Mouse (Mus musculus) mature B cell (primary cell): Measurements from ENCODE around the gene Cdk6.
"Not testable (repeated sequence)": the region's sequence is repeated elsewhere in the genome, so short reads cannot be mapped to it uniquely, and the experiment has no call there.

Source experiments
- in situ Hi-C: fragments of 300-500 bp; cut with MboI; formaldehyde crosslinking; loops from 2 replicates; pipeline ENCODE4 v1.14.3; 2019

Cdk6 gene

GRCm38 (mm10) chr5:3509503-3509902 lies 168.2 kb downstream of the Cdk6 start:
- in situ Hi-C loops, result no loop called here

- in situ Hi-C loops, result no loop called here
Measured at GRCm38 (mm10) chr5:3511097-3511795, 170.0 kb downstream of the Cdk6 start.

GRCm38 (mm10) chr5:3512584-3512983 lies 171.3 kb downstream of the Cdk6 start:
- in situ Hi-C loops, result no loop called here

GRCm38 (mm10) chr5:3514901-3515311 lies 173.6 kb downstream of the Cdk6 start:
- in situ Hi-C loops, result no loop called here

DNA sequence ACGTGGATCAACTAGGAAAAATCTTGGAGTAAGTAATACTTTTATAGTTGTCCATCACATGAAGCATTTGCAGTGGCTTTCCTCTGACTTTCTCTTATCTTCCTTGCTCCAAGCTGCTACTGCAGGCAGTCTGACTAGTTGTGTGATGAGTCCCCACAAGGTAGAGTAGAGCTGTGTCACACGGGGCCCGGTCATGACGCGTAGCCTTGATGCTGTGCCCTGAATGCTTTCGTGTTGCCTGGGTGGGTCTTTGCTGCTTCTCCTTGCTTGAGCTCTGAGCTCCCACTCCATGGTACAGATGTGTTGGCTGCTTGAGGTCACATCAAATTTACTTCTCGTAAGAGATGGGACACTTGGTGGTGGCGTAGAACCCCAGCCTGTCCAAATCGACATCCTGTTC lies 174.2 kb downstream of the Cdk6 start:
- in situ Hi-C loops, result no loop called here

DNA sequence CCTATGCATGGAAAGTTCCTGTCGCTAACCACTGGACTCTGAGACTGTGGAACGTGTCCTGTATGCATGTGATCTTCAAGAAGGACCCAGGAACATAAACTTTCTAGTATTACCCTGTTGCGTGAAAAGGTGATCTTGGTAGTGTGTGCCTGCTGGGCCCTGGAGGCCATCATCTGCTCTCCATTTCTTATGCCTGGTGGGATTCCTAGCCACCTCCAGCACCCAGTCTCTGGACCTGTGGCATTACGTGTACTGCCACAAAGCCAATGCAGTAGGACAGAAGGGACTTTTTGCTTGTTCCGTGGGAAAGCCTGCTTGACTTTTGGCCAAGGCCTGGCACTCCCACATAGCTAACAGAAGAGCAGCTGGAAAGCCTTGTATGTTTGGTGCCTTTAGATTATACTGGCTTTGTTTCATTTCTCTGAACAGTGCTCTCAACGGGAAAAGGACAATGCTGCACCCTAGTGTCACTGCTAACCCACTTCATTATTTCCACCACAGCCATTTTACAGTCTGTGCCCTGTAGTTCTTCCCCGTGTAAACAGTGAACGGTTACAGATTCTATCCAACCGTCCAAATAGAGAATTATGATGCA lies 175.3 kb downstream of the Cdk6 start:
- in situ Hi-C loops, result no loop called here

- in situ Hi-C loops, result no loop called here
Measured at GRCm38 (mm10) chr5:3520493-3521359, 179.4 kb downstream of the Cdk6 start.

DNA sequence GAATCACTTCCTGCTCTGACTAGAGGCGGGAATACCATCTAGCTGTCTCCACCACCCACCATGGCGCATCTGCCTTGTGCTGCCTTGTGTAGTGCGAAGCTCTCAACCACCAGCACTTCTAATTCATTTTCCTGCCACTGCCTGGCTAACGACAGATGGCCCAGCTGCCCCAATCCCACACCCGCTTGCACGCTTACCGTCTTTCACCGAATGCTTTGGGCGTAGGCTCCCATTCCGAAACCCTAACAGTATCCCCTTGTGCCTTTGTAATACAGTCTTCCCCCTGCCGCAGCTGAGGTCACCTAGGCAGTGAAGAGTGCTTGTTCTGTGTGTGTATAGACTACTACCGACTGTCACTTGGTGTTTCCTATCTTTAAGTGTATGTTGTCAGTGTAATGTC lies 180.5 kb downstream of the Cdk6 start:
- in situ Hi-C loops, result no loop called here

GRCm38 (mm10) chr5:3522826-3523225 lies 181.5 kb downstream of the Cdk6 start:
- in situ Hi-C loops, result no loop called here

GRCm38 (mm10) chr5:3527041-3527691 lies 185.9 kb downstream of the Cdk6 start:
- in situ Hi-C loops, result no loop called here

GRCm38 (mm10) chr5:3529585-3530189 lies 188.4 kb downstream of the Cdk6 start:
- in situ Hi-C loops, result no loop called here

- in situ Hi-C loops, result not testable (repeated sequence)
Measured at GRCm38 (mm10) chr5:3532048-3532447, 190.8 kb downstream of the Cdk6 start.

GRCm38 (mm10) chr5:3536592-3537212 lies 195.4 kb downstream of the Cdk6 start:
- in situ Hi-C loops, result no loop called here

DNA sequence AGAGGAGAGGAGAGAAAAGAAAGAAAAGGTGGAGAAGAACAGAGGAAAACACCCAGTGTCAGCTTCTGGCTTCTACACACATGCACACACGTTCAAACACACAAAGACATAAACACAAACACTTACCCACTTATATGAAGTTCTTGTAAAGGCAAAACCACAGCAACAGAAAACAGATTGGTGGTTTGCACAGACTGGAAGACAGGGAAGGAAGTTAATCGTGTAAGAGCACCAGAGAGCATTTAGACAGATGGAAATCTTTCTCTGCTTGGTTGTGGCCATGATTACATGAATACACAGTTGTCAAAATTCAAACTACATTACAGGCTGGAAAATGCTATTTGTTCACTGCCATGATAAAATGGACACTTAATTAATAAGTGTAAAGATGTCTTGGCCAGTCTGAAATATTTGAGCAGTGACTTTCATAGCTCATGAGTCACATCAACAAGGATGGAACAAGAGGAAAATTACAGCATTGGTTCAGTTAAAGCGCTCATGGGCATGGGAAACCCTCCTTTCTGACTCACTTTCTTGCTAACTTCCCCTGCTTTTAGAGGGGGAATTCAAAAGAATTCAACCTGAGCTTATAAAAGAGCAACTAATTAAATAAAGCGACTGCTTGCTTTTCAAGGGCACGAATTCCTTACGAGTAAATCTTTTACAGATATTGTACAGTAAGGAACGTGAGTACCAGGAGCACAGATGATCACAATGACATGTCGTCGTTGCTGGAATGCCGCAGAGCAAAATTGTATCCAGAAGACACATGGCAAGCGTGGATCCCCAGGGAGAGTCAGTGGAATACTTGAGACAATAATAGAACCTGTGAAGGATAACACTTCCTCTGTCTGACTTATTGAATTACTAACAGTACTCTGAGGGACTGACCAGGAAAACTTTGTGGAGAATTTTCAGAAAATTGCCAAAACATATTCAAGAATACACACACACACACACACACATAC lies 197.5 kb downstream of the Cdk6 start:
- in situ Hi-C loops, result no loop called here

DNA sequence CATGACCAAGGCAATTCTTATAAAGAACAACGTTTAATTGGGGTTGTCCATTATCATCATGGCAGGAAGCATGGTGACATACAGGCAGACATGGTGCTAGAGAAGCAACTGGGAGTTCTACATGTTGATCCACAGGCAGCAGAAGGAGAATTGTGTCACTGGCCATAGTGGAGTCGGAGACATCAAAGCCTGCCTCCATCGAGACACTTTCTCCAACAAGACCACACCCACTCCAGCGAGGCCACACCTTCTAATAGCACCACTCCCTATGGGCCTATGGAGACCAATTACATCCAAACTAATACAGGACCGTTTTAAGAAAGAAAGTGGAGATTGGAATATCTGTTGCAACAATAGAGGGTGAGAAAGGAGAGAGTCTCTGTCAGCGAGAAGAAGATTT lies 200.6 kb downstream of the Cdk6 start:
- in situ Hi-C loops, result no loop called here

DNA sequence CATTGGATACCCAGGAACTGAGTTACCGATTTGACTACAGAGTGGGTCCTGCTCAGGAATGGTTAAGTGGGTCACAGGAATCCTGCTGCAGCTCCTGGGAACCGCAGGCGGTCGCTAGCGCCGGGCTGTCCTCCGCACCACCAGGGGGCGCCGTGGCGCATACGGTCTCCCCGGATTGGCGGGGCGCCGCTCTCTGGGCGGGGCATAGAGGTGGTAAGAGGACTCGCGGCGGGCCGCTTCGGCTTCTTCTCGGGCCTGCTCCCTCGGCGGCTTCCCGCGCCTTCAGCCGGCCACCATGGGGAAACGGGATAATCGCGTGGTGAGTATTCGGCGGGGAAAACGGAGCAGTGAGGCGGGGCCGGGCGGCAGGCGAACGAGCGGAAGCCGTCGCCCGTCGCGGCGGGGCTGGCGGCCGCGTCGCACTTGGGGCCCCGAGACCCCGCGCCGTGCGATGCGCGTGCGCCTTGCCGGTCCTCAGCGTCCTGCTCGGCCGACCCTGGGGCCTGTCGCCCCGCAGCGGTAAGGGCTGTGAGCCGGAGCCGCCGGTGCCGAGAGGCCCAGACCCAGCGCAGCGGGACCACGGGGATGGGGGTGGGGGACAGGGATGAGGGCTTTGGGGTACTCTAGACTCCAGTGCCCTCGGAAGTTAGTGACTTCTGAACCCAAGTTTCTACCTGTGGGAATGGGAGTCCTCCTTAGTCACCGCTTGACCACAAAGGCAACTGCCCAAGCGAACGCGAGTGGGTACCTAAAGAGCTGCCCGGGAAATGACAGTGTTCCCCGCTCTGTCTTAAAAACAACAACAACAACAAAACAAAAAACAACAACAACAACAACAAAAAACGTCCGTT lies 202.6 kb downstream of the Cdk6 start, which contains the start of gene Fam133b:
TSS of gene Fam133b (plus strand) at position 205 of the 851 bp plus-strand sequence.
- in situ Hi-C loops, result no loop called here

DNA sequence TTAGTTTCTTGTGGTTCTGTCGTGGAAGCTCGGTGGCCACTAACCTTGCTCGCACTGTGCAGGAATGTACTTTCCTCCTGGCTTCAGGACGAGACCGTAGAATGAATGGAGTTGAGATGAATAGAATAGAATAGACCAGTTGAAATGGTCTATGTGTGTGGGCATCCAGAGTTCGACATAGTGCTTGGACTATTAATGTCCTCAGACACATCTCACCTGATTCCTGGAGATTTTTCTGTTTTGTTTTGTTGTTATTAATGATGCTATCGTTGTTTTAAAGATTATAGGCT lies 203.1 kb downstream of the Cdk6 start:
- in situ Hi-C loops, result no loop called here

- in situ Hi-C loops, result no loop called here
Measured at GRCm38 (mm10) chr5:3546226-3546625, 204.9 kb downstream of the Cdk6 start.

DNA sequence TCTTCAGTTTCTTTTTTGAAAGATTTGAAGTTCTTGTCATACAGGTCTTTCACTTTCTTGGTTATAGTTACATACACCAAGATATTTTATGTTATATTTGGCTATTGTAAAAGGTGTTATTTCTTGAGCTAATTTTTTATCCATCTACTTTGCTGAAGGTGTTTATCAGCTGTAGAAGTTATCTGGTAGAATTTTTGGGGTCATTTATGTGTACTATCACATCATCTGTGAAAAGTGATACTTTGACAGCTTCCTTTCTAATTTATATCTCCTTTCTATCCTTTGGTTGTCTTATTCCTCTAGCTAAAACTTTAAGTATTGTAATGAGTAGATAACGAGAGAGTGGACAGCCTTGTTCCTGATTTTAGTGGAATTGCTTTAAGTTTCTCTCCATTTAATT lies 210.2 kb downstream of the Cdk6 start:
- in situ Hi-C loops, result no loop called here
